In genomic region chr10:42072758-42073157, GRCm38 (mm10) we compare ENCODE assay signal across 8 mouse cellular contexts. TPM values are rescaled to one million over a fixed set of nuclear protein-coding genes. Genes with fewer than 3 reads are reported as not detected.
DNase-seq lines count a peak whose midpoint lies in the region; ATAC-seq and TF ChIP-seq lines count a peak whose summit lies in the region.
"Had no signal": no experiment of that assay in that cellular context is flagged by ENCODE, and none has a peak within 500 bp of the region (broad histone marks: within the 10 kb centered on the region; RNA-seq: fewer than 3 reads in every experiment).

No protein-coding gene starts in this region.

- H3K4me2 ChIP-seq in embryonic facial prominence, embryonic 14.5 days (ENCODE audit: low read depth, low read length) = 0 out of 2 replicates have a peak overlapping the region, but pooled peaks have one; percentile 0
- H3K4me2 ChIP-seq in limb, embryonic 13.5 days (replicated peaks) = no peak overlapping the region
- H3K4me2 ChIP-seq in stomach, embryonic 14.5 days (replicated peaks; ENCODE audit: low read depth, low read length) = 0 out of 2 replicates have a peak overlapping the region, but pooled peaks have one; percentile 23

- H3K9ac ChIP-seq in embryonic facial prominence, embryonic 14.5 days (ENCODE audit: low read depth, low read length) = no peak overlapping the region
- no peak overlapping the region for H3K9ac ChIP-seq in limb, embryonic 13.5 days
- no peak overlapping the region for H3K9ac ChIP-seq in stomach, embryonic 14.5 days (replicated peaks; ENCODE audit: low read depth, low read length)

- H3K27me3 ChIP-seq in kidney, adult 2 months (replicated peaks; ENCODE audit: control insufficient read depth, insufficient read depth, low read length) = no peaks in the 10 kb centered on the region
- H3K27me3 ChIP-seq in embryonic facial prominence, embryonic 14.5 days (replicated peaks; ENCODE audit: control insufficient read depth, insufficient read depth, low read length) = no peaks in the 10 kb centered on the region
- no peaks in the 10 kb centered on the region for H3K27me3 ChIP-seq in limb, embryonic 13.5 days
- H3K27me3 ChIP-seq in stomach, embryonic 14.5 days (ENCODE audit: control insufficient read depth, insufficient read depth, low read length) = no peaks in the 10 kb centered on the region
- H3K27me3 ChIP-seq: Patski had no signal

- TF ChIP-seq POLR2A in kidney, adult 2 months (IDR thresholded peaks at IDR 0.05; ENCODE audit: low read depth, low read length) = no peak

- no peaks in the 10 kb centered on the region for H3K36me3 ChIP-seq in kidney, adult 2 months (ENCODE audit: control insufficient read depth, insufficient read depth, low read length)
- H3K36me3 ChIP-seq in embryonic facial prominence, embryonic 14.5 days (ENCODE audit: control insufficient read depth, insufficient read depth, low read length) = no peaks in the 10 kb centered on the region
- H3K36me3 ChIP-seq in limb, embryonic 13.5 days = no peaks in the 10 kb centered on the region
- no peaks in the 10 kb centered on the region for H3K36me3 ChIP-seq in stomach, embryonic 14.5 days (ENCODE audit: control insufficient read depth, insufficient read depth, low read length)

- peaks cover 13% of the 10 kb centered on the region; the same call in 1 of the 2 replicates for H3K4me1 ChIP-seq in kidney, adult 2 months (ENCODE audit: control insufficient read depth, insufficient read depth, low read length)
- H3K4me1 ChIP-seq in embryonic facial prominence, embryonic 14.5 days (ENCODE audit: control insufficient read depth, insufficient read depth, low read length) = peaks cover 18% of the 10 kb centered on the region
- peaks cover 29% of the 10 kb centered on the region for H3K4me1 ChIP-seq in limb, embryonic 13.5 days
- no peaks in the 10 kb centered on the region for H3K4me1 ChIP-seq in stomach, embryonic 14.5 days (ENCODE audit: control insufficient read depth, insufficient read depth, low read length)

- WGBS in kidney, adult 2 months = 32% methylated on average over 9 of the region's 9 CpGs
- 28% methylated on average over 9 of the region's 9 CpGs for WGBS in embryonic facial prominence, embryonic 14.5 days
- 37% methylated on average over 9 of the region's 9 CpGs for WGBS in limb, embryonic 13.5 days
- 29% methylated on average over 9 of the region's 9 CpGs for WGBS in stomach, embryonic 14.5 days

- H3K9me3 ChIP-seq in embryonic facial prominence, embryonic 14.5 days (ENCODE audit: control insufficient read depth, low read length) = no peaks in the 10 kb centered on the region
- H3K9me3 ChIP-seq in limb, embryonic 13.5 days = no peaks in the 10 kb centered on the region; the same call in 1 of the 2 replicates
- H3K9me3 ChIP-seq in stomach, embryonic 14.5 days (ENCODE audit: control insufficient read depth, low read depth, low read length) = no peaks in the 10 kb centered on the region

- peak; percentile 73; the same call in 1 of the 2 replicates for ATAC-seq in embryonic facial prominence, embryonic 14.5 days (ENCODE audit: low read depth)
- 0 out of 2 replicates have a peak, but pooled peaks have one; percentile 61 for ATAC-seq in limb, embryonic 13.5 days (ENCODE audit: low FRiP score, low read depth)
- peak; percentile 53; the same call in 1 of the 2 replicates for ATAC-seq in stomach, embryonic 14.5 days (ENCODE audit: insufficient number of reproducible peaks, insufficient read depth, low FRiP score, low read depth)
- no peak for ATAC-seq in CD4-positive, CD25-positive, alpha-beta regulatory T cell, adult 4 months
- ATAC-seq: Patski had no signal

- no peak overlapping the region for H3K4me3 ChIP-seq in kidney, adult 2 months (ENCODE audit: insufficient read depth, low read depth, low read length)
- no peak overlapping the region for H3K4me3 ChIP-seq in embryonic facial prominence, embryonic 14.5 days (ENCODE audit: low read depth, low read length)
- no peak overlapping the region for H3K4me3 ChIP-seq in limb, embryonic 13.5 days
- H3K4me3 ChIP-seq in stomach, embryonic 14.5 days (ENCODE audit: low read depth, low read length) = no peak overlapping the region

- peak; percentile 50 for DNase-seq in kidney, adult 2 months
- no peak for DNase-seq in kidney, adult 11 months
- peak; percentile 77 for DNase-seq in embryonic facial prominence, embryonic 14.5 days (ENCODE audit: low spot score)
- no peak for DNase-seq in right cerebral cortex, postnatal 36 days (ENCODE audit: low spot score in 2 of 2)

- TF ChIP-seq CTCF in kidney, adult 2 months (conservative IDR thresholded peaks at IDR 0.05; ENCODE audit: insufficient read depth, insufficient read length, low read depth, low read length) = no peak

- no peak overlapping the region; the same call in 1 of the 2 replicates for H3K27ac ChIP-seq in kidney, adult 2 months (ENCODE audit: insufficient read depth, low read depth, low read length)
- no peak overlapping the region for H3K27ac ChIP-seq in embryonic facial prominence, embryonic 14.5 days (replicated peaks; ENCODE audit: low read depth, low read length)
- H3K27ac ChIP-seq in limb, embryonic 13.5 days = no peak overlapping the region
- no peak overlapping the region for H3K27ac ChIP-seq in stomach, embryonic 14.5 days (ENCODE audit: low read length)

RNA-seq across cellular contexts. Expression of gene Armc2, which starts 54.5 kb away (rescaled TPM):
- polyA plus RNA-seq in kidney, adult 2 months (2012; rRNA removed) = 0.24 and 0.50 TPM in 2 replicates
- 4.1 and 4.6 TPM in 2 replicates for polyA plus RNA-seq in embryonic facial prominence, embryonic 14.5 days (2014; fragmentation: Nextera tagmentation; extraction: Ambion mirVana)
- polyA plus RNA-seq in limb, embryonic 13.5 days (2015; fragmentation: Nextera tagmentation; extraction: Ambion mirVana) = 3.4 and 4.2 TPM in 2 replicates
- 1.9 and 2.2 TPM in 2 replicates for polyA plus RNA-seq in stomach, embryonic 14.5 days (2014; fragmentation: Nextera tagmentation; extraction: Ambion mirVana)
- polyA plus RNA-seq in CD4-positive, CD25-positive, alpha-beta regulatory T cell, adult 4 months (2017; shearing (Covaris generic)) = under 1 TPM; 0.48 to 0.56 TPM

Comparison
In these comparisons a context has a peak if more than half of its experiments do, and no peak if none do; other contexts are left out.
1. DNase-seq: peak in kidney, adult 2 months (single experiment) and embryonic facial prominence, embryonic 14.5 days (single experiment); none in kidney, adult 11 months (single experiment) and right cerebral cortex, postnatal 36 days (0 of 2).